Mouse (Mus musculus) c-Kit-positive CD71-positive TER-119-negative erythroid progenitor cells, embryonic 14.5 days (primary cell): ENCODE results near the gene Zbtb9.

Experiments
- DNase-seq: peaks from one replicate; pipeline ENCODE4 v3.0.0-alpha.2; 2013; ENCODE audit warnings: low read depth

The Zbtb9 gene

DNA sequence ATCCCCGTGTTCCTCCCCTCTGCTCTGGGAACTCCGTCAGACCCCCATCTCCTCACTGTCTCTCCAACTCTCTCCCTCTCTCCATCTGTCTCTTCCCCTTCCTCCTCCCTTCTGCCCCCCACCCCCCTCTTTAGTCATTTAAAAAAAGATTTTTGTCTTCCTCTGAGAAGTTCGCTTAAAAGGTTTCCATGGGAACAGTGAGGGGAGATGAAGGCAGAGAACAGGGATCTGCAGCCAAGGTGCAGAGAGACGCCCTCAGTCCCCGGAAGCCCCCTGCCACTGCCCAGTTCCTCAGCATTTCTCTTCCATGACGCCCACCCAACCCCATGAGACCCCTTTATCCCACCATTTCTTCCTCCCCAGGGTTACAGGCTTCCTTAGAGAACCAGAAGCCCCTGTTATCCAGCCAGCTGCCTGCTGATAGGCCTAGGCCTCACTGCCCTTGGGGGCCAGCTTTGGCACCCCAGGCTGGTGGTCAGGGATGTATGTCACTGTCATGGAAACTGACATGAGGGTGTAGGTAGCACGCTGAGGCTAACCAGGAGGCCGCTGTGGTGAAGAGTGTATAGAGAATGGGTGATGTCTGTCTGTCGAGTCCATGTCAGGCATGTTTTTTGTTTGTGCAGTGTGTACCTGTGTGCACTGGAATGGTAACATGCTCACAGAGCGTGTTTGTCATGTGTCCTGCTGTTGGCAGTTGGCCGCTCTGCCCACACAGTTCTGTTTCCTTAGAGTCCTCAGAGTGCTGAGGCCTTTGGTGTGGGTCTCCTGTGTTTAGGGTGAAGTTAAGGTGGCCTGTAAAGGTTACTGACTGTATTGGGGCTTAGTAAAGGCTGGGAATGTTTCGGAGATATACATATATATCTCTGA, 25.5 kb upstream of the Zbtb9 start:
- no peak for DNase-seq

DNA sequence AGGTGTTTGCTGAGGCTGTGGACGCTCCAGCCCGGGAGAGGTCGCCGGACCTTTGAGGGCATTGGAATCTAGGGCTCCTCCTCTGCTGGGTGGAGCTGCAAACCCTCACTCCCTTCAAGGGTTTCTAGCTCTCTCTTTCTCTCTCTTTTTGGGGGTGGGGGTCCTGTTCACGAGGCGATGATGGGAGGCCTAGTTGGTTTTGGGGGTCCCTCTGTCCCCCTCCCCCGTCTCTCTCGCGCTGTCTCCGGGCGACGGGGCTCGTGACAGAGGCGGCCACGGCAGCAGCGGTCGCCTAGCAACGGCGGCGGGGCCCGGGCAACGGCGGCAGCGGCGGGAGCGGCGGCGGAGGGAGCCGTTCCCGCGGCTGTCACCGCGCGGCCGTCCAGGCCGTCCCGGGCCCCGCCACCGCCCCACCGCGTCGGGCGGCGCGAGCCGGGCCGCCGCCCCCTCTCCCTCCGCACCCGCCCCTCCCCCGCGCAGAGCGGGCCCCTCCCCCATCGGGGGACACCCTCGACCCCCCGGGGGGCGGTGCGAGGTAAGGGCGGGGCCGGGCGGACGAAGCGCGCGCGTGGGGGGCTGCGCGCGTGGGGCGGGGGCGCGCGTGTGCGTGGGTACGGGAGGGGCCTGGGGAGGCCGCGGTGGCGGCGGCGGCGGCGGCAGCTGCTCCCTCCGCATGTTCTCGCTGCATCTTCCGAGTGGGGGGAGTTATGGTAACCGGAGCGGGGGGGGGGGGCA, 24.5 kb upstream of the Zbtb9 start:
- DNase-seq: no peak

DNA sequence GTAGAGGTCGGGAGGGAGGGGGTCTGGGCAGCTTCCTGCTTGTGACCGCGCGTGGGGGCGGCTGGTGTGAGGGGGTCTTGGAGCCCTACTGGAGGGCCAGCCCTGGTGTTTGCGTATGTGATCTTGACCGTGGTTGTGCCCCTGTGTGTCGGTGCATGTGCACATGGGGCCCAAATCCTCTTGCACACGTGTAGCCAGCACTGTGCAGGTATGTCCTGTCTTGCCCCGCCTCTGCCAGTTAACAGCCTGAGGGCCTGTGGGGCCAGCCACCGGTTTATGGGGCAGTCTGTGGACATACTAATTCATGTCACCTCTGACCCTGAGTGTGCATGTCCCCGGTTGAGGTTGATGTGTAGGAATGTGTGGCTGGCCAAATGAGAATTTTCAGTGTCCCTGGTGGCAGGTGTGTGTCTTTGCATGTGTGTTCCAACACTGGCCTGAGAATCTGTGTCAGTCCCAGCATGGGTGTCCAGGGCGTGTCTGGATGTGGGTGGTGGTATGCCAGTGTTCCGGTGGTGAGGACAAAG, 23.9 kb upstream of the Zbtb9 start:
- DNase-seq: no peak

DNA sequence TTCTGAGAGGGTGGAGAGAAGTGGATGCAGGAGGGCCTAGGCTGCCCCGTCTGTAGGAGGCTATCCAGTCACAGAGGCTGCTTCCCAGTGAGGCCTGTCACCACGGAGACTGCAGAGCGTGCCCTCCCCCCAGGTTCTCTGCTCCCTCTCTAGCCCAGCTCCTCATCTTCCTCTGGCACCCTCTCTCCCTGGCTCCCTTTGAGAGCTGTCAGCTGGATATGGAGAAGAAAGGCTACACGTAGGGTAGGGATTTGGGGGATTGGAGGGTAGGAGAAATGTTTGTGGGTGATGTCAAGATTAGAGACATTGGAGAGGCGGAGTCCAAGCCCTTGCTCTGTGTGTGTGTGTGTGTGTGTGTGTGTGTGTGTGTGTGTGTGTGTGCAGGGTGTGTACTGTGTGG, 23.1 kb upstream of the Zbtb9 start:
- DNase-seq: no peak

DNA sequence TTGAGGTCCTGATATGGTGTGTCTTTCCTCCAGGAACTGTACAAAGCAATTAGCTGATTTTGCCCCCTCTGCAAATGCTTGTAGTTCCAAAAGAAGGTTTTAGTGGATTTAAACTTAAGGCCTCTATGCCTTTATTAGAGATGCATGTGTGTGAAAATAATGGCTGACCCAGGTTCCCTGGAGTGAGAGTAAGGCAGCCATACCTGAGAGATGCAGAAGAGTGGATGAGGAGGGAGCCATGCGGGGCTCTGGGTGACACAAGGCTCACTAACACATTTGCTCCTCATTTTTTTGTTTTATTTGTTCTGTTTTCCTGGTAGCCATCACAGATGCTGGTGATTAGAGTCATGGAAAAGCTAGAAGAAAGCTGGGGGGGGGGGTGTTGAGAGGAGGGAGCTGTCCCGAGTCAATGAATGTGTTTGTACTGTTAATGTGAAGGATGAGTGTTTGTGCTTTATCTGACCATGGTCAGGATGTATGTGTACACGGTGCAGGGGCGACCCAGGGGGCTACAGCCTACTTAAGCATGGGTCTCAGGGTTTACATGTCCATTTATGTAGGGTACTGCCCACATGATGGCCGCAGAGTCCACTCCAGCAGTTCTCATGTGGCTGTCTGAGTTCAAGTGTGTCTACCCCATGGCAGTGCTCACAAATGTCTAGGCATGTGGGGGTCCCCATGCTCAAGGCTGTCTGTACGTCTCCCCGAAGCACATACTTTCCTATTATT, 22.2 kb upstream of the Zbtb9 start:
- DNase-seq: no peak

DNA sequence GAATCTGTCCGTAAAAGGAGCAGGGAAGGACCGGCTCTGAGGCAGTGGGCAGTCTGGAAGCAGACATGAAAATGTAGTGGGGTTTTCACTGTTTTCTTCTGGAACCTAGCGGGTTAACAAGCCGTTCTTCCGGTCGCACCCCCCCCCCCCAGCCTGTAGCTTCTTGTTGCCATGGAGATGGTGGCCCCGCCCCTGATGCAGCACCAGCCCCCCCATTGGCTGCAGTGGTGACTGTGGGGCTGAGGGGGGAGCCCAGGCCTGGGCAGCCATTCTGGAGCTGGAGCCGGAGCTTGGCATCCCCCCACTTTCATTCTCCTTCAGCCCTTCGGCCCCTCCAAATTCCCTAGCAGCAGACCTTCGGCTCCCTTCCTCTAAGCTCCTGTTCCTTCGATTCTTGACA, 21.6 kb upstream of the Zbtb9 start:
- no peak for DNase-seq

DNA sequence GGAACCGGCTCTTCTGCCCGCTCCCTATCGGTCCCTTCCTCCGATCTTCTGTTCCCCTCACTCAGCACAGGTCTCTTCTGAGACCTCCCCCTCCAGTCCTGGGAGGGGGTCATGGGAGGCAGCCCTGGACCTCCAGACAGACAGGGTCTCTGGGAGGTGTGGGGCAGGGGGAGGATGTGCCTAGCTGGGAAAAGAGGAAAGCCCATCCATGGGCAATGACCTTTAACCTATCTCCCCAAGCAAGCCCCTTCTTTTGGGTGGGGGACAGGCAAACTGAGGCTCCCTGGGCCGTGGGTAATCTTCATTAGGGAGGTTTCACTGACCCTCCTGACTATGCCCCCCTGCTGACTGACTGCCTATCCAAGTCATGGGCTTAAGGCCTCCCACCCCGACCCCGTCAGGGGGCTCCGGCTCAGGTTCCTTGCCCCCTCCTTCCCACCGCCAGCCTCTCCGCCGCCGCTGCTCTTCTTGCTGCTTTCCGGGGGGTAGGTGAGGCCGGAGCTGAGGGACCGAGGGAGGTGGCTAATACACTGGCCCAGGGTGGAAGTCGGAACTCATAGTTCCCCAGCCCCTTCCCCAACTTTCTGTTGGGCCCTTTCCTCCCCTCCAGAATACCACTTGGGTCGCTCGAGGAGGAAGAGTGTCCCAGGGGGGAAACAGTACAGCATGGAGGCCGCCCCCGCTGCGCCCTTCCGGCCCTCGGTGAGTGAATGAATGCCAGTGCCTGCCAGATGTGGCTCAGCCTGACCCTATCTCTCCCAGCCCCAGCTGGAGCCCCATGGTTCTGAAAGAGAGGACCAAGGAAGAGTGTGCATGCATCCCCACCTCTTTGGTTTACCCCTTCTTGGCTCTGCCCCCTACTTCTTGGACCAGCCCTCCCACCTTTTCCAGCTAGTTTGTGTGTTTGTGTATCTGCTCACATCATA, 20.8 kb upstream of the Zbtb9 start:
- no peak for DNase-seq

DNA sequence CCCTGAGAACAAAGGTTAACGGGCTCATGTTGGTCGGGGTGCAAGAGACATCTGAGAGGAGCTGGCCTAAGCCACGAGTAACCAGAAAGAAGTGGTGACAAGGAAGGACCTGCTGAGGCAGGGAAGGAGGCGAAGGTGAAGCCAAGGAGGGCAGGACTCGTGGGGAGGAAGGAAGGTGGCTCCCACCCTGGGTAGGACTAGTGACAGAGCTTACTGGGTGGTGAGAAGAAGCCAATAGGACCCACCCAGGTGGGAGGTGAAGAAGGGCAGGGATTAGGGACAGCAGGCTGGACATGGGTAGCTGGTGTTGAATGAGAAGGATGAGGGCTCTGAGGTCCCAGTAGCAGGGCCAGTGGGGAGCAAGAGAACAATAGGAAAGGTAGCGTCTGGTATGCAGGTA, 19.8 kb upstream of the Zbtb9 start:
- DNase-seq: no peak

DNA sequence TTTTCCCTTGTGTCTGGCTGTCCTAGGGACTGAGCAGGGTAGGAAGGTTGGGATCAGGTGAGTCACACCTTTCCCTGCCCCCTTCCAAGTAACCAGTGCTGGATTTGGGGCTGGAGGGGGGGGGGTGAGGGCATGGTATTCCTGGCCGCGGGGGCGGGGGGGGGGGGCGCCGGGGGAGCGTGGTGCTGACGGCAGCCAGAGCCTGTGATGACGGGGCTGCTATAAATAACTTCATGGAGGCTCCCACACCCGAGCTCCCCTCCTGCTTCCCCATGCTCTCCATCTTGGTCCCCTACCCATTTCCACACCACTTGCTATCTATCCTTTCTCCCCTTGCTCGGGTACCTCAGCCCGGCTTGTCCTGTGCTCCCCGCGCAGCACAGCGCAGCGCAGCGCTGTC, 19.2 kb upstream of the Zbtb9 start:
- DNase-seq: no peak

DNA sequence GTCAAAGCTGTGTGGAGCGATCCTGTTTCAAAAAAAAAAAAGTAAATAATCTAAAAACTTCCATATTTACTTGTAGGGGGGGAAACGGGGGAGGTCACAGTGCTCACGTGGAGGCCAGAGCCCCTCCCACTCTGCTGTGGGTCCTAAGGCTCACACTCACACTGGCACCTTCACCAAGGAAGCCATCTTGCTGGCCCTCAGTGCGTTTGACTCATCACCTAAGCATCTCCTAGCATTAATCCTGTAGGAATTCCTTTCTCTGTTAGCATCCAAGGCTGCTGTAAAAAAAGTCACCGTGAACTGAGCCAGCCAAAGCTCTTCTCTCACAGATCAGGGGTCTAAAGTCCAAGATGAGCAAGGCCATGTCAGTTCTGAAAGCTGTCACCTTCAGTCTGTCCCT, 16.7 kb upstream of the Zbtb9 start:
- DNase-seq: no peak

DNA sequence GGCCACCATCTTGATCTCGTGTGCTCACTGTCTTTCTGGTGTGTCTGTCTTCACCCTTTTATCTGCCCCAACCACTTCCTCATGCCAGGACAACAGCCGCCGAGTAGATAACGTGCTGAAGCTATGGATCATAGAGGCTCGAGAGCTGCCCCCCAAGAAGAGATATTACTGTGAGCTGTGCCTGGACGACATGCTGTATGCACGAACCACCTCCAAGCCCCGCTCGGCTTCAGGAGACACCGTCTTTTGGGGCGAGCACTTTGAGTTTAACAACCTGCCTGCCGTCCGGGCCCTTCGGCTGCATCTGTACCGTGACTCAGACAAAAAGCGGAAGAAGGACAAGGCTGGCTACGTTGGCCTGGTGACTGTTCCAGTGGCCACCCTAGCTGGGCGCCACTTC, 16.1 kb upstream of the Zbtb9 start:
- DNase-seq: peak; percentile 74

DNA sequence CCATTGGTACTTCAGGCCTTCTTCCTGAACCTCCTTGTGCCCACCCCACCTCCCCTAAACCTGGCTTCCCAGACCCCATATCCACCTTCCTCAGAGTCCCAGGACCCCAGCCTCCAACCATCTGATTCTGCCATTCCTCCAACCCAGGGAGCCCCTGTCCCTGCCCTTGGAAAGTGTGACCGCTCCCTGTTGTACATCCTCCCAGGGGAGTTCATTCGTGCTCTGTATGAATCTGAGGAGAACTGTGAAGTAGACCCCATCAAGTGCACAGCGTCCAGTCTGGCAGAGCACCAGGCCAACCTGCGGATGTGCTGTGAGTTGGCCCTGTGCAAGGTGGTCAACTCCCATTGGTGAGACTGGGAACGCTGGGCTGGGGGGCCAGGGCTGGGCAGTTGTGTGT, 15.1 kb upstream of the Zbtb9 start:
- no peak for DNase-seq

DNA sequence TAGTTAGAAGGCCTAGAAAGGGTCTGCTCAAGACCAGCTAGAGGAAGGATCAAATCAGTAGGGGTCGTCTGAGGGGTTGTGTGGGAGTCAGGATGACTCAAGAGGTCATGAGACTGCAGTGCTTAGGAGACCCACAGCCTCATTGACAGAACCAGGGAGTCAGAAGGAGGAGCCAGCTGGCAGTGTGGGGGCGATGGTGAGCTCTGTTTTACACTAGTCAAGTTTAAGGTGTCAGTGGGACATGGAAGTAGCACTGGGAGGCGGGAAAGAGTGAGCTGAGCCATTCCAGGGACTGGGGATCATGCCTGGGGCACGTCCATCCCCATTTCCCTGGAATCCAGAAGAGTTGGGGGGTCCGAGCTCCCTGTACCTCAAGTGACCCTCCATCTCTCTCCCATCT, 14.1 kb upstream of the Zbtb9 start:
- no peak for DNase-seq

DNA sequence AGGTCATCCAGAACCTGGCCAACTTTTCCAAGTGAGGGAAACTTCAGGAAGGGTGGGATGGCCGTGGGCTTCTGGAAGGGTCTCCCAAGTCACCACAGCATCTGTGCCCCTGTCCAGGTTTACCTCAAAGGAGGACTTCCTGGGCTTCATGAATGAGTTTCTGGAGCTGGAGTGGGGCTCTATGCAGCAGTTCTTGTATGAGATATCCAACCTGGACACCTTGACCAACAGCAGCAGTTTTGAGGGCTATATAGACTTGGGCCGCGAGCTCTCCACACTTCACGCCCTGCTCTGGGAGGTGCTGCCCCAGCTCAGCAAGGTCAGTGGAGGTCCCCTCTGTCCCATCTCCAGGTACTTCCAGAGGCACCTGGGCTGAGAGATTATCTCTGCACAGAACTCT, 13.2 kb upstream of the Zbtb9 start:
- no peak for DNase-seq

DNA sequence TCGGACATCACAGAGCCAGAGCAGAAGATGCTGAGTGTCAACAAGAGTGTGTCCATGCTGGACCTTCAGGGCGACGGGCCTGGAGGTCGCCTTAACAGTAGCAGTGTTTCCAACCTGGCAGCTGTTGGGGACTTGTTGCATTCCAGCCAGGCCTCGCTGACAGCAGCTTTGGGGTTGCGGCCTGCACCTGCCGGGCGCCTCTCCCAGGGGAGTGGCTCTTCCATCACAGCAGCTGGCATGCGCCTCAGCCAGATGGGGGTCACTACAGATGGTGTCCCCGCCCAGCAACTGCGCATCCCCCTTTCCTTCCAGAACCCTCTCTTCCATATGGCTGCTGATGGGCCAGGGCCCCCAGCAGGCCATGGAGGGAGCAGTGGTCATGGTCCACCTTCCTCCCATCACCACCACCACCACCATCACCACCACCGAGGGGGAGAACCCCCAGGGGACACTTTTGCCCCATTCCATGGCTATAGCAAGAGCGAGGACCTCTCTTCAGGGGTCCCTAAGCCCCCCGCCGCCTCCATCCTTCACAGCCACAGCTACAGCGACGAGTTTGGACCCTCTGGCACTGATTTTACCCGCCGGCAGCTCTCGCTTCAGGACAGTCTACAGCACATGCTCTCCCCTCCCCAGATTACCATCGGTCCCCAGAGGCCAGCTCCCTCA, 11.3 kb upstream of the Zbtb9 start:
- no peak for DNase-seq

DNA sequence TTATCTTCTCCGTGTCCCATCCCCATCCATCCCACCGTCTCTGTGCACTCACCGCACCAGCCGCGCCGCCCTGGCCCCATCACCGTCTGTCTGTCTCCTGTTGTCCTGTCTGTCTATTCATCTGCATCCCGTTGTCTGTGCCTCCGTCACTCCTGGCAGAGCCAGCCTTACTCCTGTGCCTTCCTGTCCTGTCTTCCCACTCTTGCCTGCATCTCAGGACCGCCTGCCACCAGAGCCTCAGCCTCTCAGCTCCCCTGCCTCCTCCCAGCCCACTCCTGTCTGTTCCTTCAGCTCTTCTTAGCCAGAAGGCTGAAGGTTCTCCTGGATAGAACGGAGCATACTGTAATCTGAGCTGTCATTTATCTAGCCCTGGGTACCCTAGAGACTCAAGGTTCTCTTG, 6.0 kb upstream of the Zbtb9 start:
- no peak for DNase-seq

DNA sequence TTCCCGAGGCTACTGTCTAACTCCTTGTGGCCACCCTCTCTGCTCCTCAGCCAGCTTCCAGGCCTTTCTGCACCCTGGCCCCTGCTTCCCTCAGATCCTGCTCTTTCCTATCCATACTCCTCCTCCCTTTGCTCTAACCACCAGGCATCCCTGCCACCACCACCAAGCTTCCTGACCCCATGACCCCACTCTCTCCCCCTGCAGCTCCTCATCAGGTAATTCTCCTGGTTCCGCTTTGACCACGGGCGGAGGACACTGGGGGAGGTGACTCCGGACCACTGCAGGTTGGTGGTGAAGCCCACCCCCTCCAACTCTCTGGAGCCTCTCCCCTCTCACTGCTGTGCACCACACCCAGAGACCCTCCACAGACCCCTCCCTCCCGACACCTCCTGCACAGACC, 5.5 kb upstream of the Zbtb9 start:
- no peak for DNase-seq

DNA sequence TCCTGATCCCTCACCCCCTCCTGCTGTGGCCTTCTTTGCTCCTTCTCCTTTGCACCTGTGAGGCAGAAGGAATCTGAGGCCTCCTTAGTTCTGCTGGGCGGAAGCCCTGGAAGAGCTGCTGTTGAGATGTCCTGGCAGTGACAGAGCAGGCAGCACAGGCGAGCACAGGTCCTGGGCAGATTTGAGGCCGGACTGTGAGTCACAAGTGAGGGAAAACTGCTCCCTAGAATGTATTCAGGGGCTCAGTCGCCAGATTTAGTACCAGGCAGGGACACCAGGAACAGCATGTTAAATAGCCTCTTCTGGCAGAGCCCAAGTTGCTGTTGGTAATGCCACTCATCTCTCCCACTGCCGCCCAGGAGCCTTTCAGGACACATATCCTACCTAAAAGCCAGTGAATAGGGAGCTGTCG, 4.8 kb upstream of the Zbtb9 start:
- no peak for DNase-seq

DNA sequence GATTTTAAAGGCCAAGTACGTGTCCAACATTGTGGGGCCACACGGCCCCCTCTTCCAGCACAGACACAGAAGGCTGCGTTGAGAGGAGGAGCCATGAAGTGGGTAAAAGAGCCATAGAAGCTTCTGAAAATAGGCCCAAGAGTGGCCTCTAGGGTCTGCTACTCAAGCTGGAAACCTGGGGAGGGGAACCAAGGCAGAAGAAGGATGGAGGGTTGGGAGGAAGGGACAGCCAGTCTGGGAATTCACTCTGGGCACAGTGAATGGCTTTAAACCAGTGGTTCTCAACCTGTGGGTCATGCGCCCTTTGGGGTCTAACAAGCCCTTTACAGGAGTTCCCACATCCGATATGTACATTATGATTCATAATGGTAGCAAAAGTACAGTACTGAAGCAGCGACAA, 3.7 kb upstream of the Zbtb9 start:
- DNase-seq: no peak

DNA sequence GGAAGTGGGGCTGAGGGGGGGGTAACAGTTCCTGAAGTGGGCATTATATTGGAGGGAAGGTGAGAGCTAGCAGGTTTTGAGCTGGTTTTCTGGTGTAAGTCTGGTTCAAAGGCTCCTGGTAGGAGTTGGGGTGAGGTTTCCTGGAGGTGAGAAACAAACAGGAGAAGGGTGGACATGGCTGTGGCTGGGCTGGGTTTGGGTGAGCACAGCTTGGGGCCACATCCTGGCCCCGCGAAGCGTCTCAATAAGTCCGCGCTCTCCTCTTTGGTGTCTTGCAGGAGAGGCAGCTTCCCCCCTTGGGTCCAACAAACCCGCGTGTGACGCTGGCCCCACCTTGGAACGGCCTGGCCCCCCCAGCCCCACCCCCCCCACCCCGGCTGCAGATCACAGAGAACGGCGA, 2.7 kb upstream of the Zbtb9 start:
- DNase-seq: no peak

DNA sequence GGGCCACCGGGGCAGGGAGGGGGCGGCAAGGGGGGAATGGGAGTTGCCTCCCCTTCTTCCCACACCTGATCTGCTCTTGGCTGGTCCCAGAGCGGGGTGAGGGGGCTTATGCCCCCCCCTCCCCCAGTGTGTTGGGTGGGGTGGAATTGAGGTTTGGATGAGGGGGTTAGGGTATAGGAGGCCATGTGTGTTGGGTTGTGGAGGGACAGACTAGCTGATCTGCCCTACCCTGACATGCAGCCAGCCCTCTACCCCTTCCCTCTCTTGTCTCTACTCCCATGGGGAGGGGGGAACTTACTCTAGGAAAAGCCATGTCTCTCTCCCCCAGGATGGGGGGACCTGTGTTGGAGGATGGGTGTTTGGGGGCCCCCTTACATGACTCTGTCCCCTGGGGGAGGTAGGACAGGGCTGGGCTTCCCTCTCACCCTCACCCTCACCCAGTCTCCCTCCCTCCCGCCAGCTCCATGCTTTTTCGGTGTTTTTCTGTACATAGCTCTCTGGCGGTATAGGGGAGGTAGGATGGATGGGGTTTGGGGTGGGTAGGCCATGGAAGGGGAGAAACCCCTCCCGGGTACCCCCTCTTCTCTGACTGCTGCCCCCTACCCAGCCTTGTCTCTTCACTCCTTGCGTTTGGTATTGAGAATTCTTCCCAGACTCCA, 1.6 kb upstream of the Zbtb9 start:
- DNase-seq: no peak
